Comparison of ENCODE assay signal across 26 mouse cellular contexts in genomic region chr4:59642657-59643056, GRCm38 (mm10). TPM values are rescaled to one million over a fixed set of nuclear protein-coding genes. Genes with fewer than 3 reads are reported as not detected.
DNase-seq lines count a peak whose midpoint lies in the region; ATAC-seq lines count a peak whose summit lies in the region.
"Had no signal": no experiment of that assay in that cellular context is flagged by ENCODE, and none has a peak within 500 bp of the region (broad histone marks: within the 10 kb centered on the region; RNA-seq: fewer than 3 reads in every experiment).

No protein-coding gene starts in this region.

- H3K9ac ChIP-seq in kidney, embryonic 14.5 days (ENCODE audit: low read depth, low read length), result no peak overlapping the region
- H3K9ac ChIP-seq in kidney, embryonic 16.5 days (replicated peaks; ENCODE audit: low read length), result no peak overlapping the region
- H3K9ac ChIP-seq in midbrain, embryonic 14.5 days (replicated peaks; ENCODE audit: low read length), result no peak overlapping the region
- H3K9ac ChIP-seq: forebrain, embryonic 13.5 days; heart, embryonic 13.5 days; hindbrain, embryonic 14.5 days had no signal

- no peak overlapping the region for H3K4me2 ChIP-seq in kidney, embryonic 14.5 days (replicated peaks; ENCODE audit: low read depth, low read length)
- H3K4me2 ChIP-seq in kidney, embryonic 16.5 days (replicated peaks; ENCODE audit: low read depth, low read length), result no peak overlapping the region
- no peak overlapping the region for H3K4me2 ChIP-seq in midbrain, embryonic 14.5 days (ENCODE audit: low read length)
- H3K4me2 ChIP-seq: forebrain, embryonic 13.5 days; heart, embryonic 13.5 days; hindbrain, embryonic 14.5 days had no signal

- no peak overlapping the region for H3K27ac ChIP-seq in kidney, embryonic 14.5 days (ENCODE audit: low read depth, low read length)
- no peak overlapping the region for H3K27ac ChIP-seq in kidney, embryonic 16.5 days (ENCODE audit: low read length)
- H3K27ac ChIP-seq in midbrain, embryonic 14.5 days (replicated peaks; ENCODE audit: low read depth, low read length), result no peak overlapping the region
- H3K27ac ChIP-seq: forebrain, embryonic 10.5 days; forebrain, embryonic 13.5 days; heart, embryonic 10.5 days; heart, embryonic 13.5 days; hindbrain, embryonic 14.5 days had no signal

- no peaks in the 10 kb centered on the region for H3K27me3 ChIP-seq in kidney, embryonic 14.5 days (ENCODE audit: control insufficient read depth, insufficient read depth, low read length)
- no peaks in the 10 kb centered on the region for H3K27me3 ChIP-seq in kidney, embryonic 16.5 days (ENCODE audit: insufficient read depth, low read length)
- no peaks in the 10 kb centered on the region for H3K27me3 ChIP-seq in midbrain, embryonic 14.5 days (ENCODE audit: control insufficient read depth, insufficient read depth, low read length)
- H3K27me3 ChIP-seq: CH12.LX; forebrain, embryonic 13.5 days; heart, embryonic 13.5 days; Patski had no signal

- no peaks in the 10 kb centered on the region for H3K36me3 ChIP-seq in kidney, embryonic 14.5 days (ENCODE audit: control insufficient read depth, insufficient read depth, low read length)
- no peaks in the 10 kb centered on the region for H3K36me3 ChIP-seq in kidney, embryonic 16.5 days (ENCODE audit: insufficient read depth, low read length)
- no peaks in the 10 kb centered on the region for H3K36me3 ChIP-seq in midbrain, embryonic 14.5 days (ENCODE audit: control insufficient read depth, insufficient read depth, low read length)
- H3K36me3 ChIP-seq: forebrain, embryonic 10.5 days; heart, embryonic 10.5 days; heart, embryonic 13.5 days had no signal

- no peaks in the 10 kb centered on the region for H3K9me3 ChIP-seq in kidney, embryonic 14.5 days (ENCODE audit: control insufficient read depth, low read length)
- no peaks in the 10 kb centered on the region for H3K9me3 ChIP-seq in kidney, embryonic 16.5 days (ENCODE audit: low read length)
- H3K9me3 ChIP-seq in midbrain, embryonic 14.5 days (ENCODE audit: control insufficient read depth, low read length), result no peaks in the 10 kb centered on the region
- H3K9me3 ChIP-seq: forebrain, embryonic 10.5 days; forebrain, embryonic 13.5 days; G1E; heart, embryonic 10.5 days; heart, embryonic 13.5 days had no signal

- peaks cover 7% of the 10 kb centered on the region for H3K4me1 ChIP-seq in kidney, embryonic 14.5 days (ENCODE audit: control insufficient read depth, insufficient read depth, low read length)
- H3K4me1 ChIP-seq in kidney, embryonic 16.5 days (ENCODE audit: insufficient read depth, low read length), result peaks cover 37% of the 10 kb centered on the region
- peaks cover 13% of the 10 kb centered on the region; the same call in 1 of the 2 replicates for H3K4me1 ChIP-seq in midbrain, embryonic 14.5 days (ENCODE audit: control insufficient read depth, insufficient read depth, low read length)

- 0 out of 2 replicates have a peak, but pooled peaks have one; percentile 12 for ATAC-seq in kidney, embryonic 14.5 days (ENCODE audit: low FRiP score, low TSS enrichment)
- ATAC-seq in kidney, embryonic 16.5 days (ENCODE audit: low FRiP score, low TSS enrichment), result peak; percentile 64; the same call in 1 of the 2 replicates
- ATAC-seq in midbrain, embryonic 14.5 days (ENCODE audit: low FRiP score, low TSS enrichment), result no peak
- ATAC-seq: forebrain, embryonic 13.5 days; forebrain, embryonic 16.5 days had no signal

- H3K4me3 ChIP-seq in kidney, embryonic 14.5 days (ENCODE audit: low read length), result no peak overlapping the region
- no peak overlapping the region for H3K4me3 ChIP-seq in kidney, embryonic 16.5 days (ENCODE audit: low read length)
- H3K4me3 ChIP-seq in midbrain, embryonic 14.5 days (replicated peaks; ENCODE audit: low read depth, low read length), result no peak overlapping the region
- H3K4me3 ChIP-seq: forebrain, embryonic 10.5 days; forebrain, embryonic 13.5 days; heart, embryonic 10.5 days; heart, embryonic 13.5 days had no signal

- peak; percentile 23 for DNase-seq in kidney, adult 11 months
- no peak for DNase-seq in kidney, postnatal 4 days
- no peak for DNase-seq in kidney, postnatal 10 days
- no peak for DNase-seq in right cerebral cortex, adult 18-20 months
- DNase-seq in midbrain, embryonic 14.5 days, result no peak
- DNase-seq: adrenal gland, postnatal 10 days; adrenal gland, postnatal 36 days; B cell, adult 2 months; cerebellum, adult 18-20 months; cerebellum, adult 9-10 months; cerebellum, postnatal 14 days; gastrocnemius, postnatal 10 days; heart, adult 18-20 months; heart, postnatal 14 days; heart, postnatal 4 days had no signal

- 67% methylated on average over 2 of the region's 2 CpGs for WGBS in kidney, embryonic 14.5 days
- 70% methylated on average over 2 of the region's 2 CpGs for WGBS in kidney, embryonic 16.5 days
- WGBS in midbrain, embryonic 14.5 days, result 94% methylated on average over 2 of the region's 2 CpGs

RNA-seq across cellular contexts. Expression of gene E130308A19Rik, which starts 16.6 kb away (rescaled TPM):
- polyA plus RNA-seq in kidney, embryonic 14.5 days (2014; fragmentation: Nextera tagmentation; extraction: Ambion mirVana), result 29.7 and 47.3 TPM in 2 replicates
- polyA plus RNA-seq in kidney, embryonic 16.5 days (2015; fragmentation: Nextera tagmentation; extraction: Ambion mirVana), result 35.8 and 38.6 TPM in 2 replicates
- 50.9 and 62.2 TPM in 2 replicates for polyA plus RNA-seq in midbrain, embryonic 14.5 days (2014; fragmentation: Nextera tagmentation; extraction: Ambion mirVana)
